11 mouse cellular contexts compared by ENCODE assay signal in genomic region chr1:181226850-181227249, GRCm38 (mm10). TPM values are rescaled to one million over a fixed set of nuclear protein-coding genes. Genes with fewer than 3 reads are reported as not detected.
A peak's percentile ranks its signal among the peaks of the same experiment; 100 is the strongest.
DNase-seq lines count a peak whose midpoint lies in the region; ATAC-seq lines count a peak whose summit lies in the region.
"Had no signal": no experiment of that assay in that cellular context is flagged by ENCODE, and none has a peak within 500 bp of the region (broad histone marks: within the 10 kb centered on the region; RNA-seq: fewer than 3 reads in every experiment).

No protein-coding gene starts in this region.

- no peak for DNase-seq in frontal cortex, adult 2 months (ENCODE audit: extremely low spot score in 1 of 2, low spot score in 1 of 2)
- peak; percentile 45 for DNase-seq in thymus, postnatal 0 days (ENCODE audit: low spot score)
- no peak for DNase-seq in thymus, adult 18-20 months
- DNase-seq in heart, postnatal 14 days: peak; percentile 29 to 36
- peak; percentile 62 for DNase-seq in splenic B cell, adult 2 months (ENCODE audit: low read depth, low spot score)
- DNase-seq in cerebellum, postnatal 4 days (ENCODE audit: low spot score in 2 of 2): no peak
- no peak for DNase-seq in gastrocnemius, postnatal 10 days

- H3K36me3 ChIP-seq in splenic B cell, adult 2 months (ENCODE audit: control insufficient read depth, insufficient read depth, low read length, poor library complexity, severe bottlenecking): no peaks in the 10 kb centered on the region
- H3K36me3 ChIP-seq: embryonic facial prominence, embryonic 15.5 days; kidney, embryonic 15.5 days; limb, embryonic 13.5 days had no signal

- no peaks in the 10 kb centered on the region for H3K27me3 ChIP-seq in splenic B cell, adult 2 months (ENCODE audit: control insufficient read depth, insufficient read depth, low read length, poor library complexity, severe bottlenecking)
- H3K27me3 ChIP-seq: embryonic facial prominence, embryonic 15.5 days; kidney, embryonic 15.5 days; limb, embryonic 13.5 days had no signal

- ATAC-seq in frontal cortex, adult (ENCODE audit: low TSS enrichment): peak; percentile 32; the same call in 1 of the 2 replicates

- intact Hi-C loops in heart, postnatal 14 days (cut with DNase I): no loop called here

RNA-seq across cellular contexts. Expression of gene Wdr26, which starts 15.0 kb away (rescaled TPM):
- polyA plus RNA-seq in frontal cortex, adult 2 months (2012; rRNA removed): 53.0 and 56.8 TPM in 2 replicates
- polyA plus RNA-seq in thymus, postnatal 0 days (2015; fragmentation: Nextera tagmentation; extraction: Ambion mirVana): 47.9 and 56.5 TPM in 2 replicates
- total RNA-seq in heart, postnatal 14 days (2021): 100 to 1,000 TPM; 127 to 134 TPM
- total RNA-seq in gastrocnemius, postnatal 10 days (2021): 100 to 1,000 TPM; 105 to 116 TPM

Comparison
In these comparisons a context has a peak if more than half of its experiments do, and no peak if none do; other contexts are left out.
1. DNase-seq: peak in thymus, postnatal 0 days (single experiment), heart, postnatal 14 days (2 of 2) and splenic B cell, adult 2 months (single experiment); none in frontal cortex, adult 2 months (0 of 2), thymus, adult 18-20 months (0 of 2), cerebellum, postnatal 4 days (0 of 2) and gastrocnemius, postnatal 10 days (single experiment).